Mouse (Mus musculus): Measurements from ENCODE around the gene Spaar. TPM values are rescaled to one million over a fixed set of nuclear protein-coding genes. Genes with fewer than 3 reads are reported as not detected.

Gene Spaar
- 0.13 TPM in 1 of 2 replicates, not detected in the other for polyA plus RNA-seq (2014; fragmentation: Nextera tagmentation; extraction: Ambion mirVana)

DNA sequence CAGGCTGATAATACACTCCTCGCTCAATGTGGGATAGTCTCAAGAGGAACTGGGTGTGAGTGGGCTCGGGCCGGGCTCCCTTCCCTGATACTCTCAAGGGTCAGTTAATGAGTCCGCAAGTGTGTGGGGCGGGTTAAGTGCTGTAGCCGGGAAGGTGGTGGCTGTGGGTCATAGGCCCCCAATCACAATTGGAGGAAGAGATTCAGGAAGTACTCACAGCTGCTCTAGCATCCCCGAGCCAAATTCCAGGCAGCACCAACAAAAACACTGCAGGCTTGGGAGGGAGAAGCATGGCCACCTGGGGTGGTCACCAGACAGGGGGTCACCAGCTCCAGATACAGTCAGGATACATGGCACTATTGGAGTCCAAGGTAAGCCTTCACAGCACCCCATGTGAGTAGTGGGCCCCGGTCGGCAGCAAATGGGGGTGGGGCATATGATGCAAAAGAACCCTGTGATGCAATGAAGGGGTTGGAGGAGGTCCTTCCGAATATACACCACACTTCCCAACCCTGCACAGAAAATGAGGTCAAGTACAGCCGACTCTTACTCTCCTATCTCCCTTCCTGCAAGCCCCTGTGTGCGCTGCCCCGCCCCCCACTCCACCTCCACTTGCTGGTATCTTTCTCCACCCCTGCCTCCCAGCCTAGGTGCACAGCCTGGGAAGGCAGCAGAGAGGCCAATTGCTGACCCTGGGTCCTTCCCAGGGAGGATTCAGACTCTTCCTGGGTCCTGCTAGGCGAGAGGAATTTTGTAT lies at the start of gene Spaar:
Spaar (plus strand) TSS at position 241 of the 757 bp plus-strand sequence.
- Histone ChIP-seq H3K27ac (ENCODE audit: low read depth, low read length) (peak within 1 kb of the TSS; percentile 39), H3K4me2 (peak within 1 kb of the TSS; percentile 43), H3K4me1 (replicated peaks; ENCODE audit: control insufficient read depth, insufficient read depth, low read length) (peaks cover 47% of the 10 kb centered on the region), H3K9me3 (ENCODE audit: control insufficient read depth, low read length) (no peaks in the 10 kb centered on the region), H3K4me3 (ENCODE audit: low read depth, low read length) (no peak within 1 kb of the TSS), H3K36me3 (ENCODE audit: control insufficient read depth, insufficient read depth, low read length) (no peaks in the 10 kb centered on the region), H3K27me3 (replicated peaks; ENCODE audit: control insufficient read depth, insufficient read depth, low read length) (no peaks in the 10 kb centered on the region), H3K9ac (ENCODE audit: low read depth, low read length) (no peak within 1 kb of the TSS)
- peak; percentile 58 for DNase-seq (ENCODE audit: low spot score)
- WGBS = 34% methylated on average over 14 of the region's 14 CpGs
- peak; percentile 73 for ATAC-seq (replicated peaks; ENCODE audit: low FRiP score)

DNA sequence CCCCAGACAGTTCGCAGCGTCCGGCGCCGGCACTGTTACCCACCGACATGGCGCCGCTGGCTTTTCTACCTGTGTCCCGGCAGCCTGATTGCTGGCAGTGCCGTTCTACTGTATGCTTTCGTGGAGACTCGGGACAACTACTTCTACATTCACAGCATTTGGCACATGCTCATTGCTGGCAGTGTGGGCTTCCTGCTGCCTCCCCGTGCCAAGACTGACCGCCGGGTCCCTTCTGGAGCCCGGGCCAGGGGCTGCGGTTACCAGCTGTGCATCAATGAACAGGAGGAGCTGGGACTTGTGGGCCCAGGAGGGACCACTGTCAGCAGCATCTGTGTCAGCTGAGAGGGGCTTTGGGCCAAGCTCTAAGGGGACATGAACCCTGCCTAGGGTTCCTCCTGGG lies 39.8 kb upstream of the Spaar start:
- no peaks in the 10 kb centered on the region for H3K27me3 ChIP-seq (replicated peaks; ENCODE audit: control insufficient read depth, insufficient read depth, low read length)
- no peak overlapping the region for H3K9ac ChIP-seq (ENCODE audit: low read depth, low read length)
- H3K4me1 ChIP-seq (replicated peaks; ENCODE audit: control insufficient read depth, insufficient read depth, low read length) = peaks cover 14% of the 10 kb centered on the region
- WGBS = 90% methylated on average over 17 of the region's 17 CpGs
- H3K27ac ChIP-seq (ENCODE audit: low read depth, low read length) = no peak overlapping the region
- no peaks in the 10 kb centered on the region for H3K36me3 ChIP-seq (ENCODE audit: control insufficient read depth, insufficient read depth, low read length)
- no peaks in the 10 kb centered on the region for H3K9me3 ChIP-seq (ENCODE audit: control insufficient read depth, low read length)
- no peak for ATAC-seq (replicated peaks; ENCODE audit: low FRiP score)
- no peak for DNase-seq (ENCODE audit: low spot score)
- H3K4me2 ChIP-seq = no peak overlapping the region
- H3K4me3 ChIP-seq (ENCODE audit: low read depth, low read length) = no peak overlapping the region

DNA sequence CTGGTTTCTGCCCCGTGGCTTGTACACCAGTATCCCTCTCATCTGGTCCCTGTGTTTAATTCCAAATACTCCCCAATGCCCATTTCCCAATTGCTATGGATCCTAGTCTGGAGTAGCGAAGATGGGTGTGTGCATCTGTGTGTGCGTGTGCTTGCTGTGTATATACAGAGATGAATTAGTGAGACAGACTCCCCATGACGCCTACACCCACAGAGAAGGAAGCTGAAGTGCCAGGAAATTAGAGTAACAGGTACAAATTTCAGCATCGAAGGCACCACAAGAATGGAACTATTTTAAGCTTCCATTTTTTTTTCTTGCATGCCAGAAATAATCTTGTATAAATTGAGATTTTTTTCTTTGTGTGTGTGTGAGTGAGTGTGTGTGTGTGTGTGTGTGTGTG lies 38.8 kb upstream of the Spaar start:
- no peaks in the 10 kb centered on the region for H3K27me3 ChIP-seq (replicated peaks; ENCODE audit: control insufficient read depth, insufficient read depth, low read length)
- H3K27ac ChIP-seq (ENCODE audit: low read depth, low read length) = no peak overlapping the region
- H3K9me3 ChIP-seq (ENCODE audit: control insufficient read depth, low read length) = no peaks in the 10 kb centered on the region
- no peak overlapping the region for H3K4me3 ChIP-seq (ENCODE audit: low read depth, low read length)
- no peak for ATAC-seq (replicated peaks; ENCODE audit: low FRiP score)
- no peak overlapping the region for H3K4me2 ChIP-seq
- no peaks in the 10 kb centered on the region for H3K36me3 ChIP-seq (ENCODE audit: control insufficient read depth, insufficient read depth, low read length)
- H3K9ac ChIP-seq (ENCODE audit: low read depth, low read length) = no peak overlapping the region
- DNase-seq (ENCODE audit: low spot score) = no peak
- peaks cover 22% of the 10 kb centered on the region for H3K4me1 ChIP-seq (replicated peaks; ENCODE audit: control insufficient read depth, insufficient read depth, low read length)
- WGBS = 73% methylated on average over 5 of the region's 5 CpGs

DNA sequence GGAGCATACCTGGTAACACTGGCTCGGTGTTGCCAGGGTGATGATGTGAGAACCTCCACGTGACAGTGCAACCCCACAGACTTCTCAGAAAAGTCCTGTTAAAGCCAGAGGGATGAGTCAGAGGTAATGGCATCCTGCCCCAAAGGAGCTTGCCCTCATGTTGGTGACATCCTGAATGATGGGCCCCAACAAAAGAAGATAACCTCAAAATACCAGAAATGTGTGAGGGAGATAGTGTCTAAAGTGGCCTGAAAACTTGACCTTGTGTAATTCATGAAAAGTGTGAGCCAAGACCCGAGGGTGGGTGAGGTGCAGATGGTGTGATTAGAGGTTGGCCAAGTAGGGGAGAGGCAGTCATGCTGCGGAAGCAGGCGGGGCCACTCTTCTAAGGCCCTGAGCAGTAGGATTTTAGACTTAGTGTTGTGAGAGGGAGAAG lies 36.0 kb upstream of the Spaar start:
- WGBS = 29% methylated on average over 5 of the region's 5 CpGs
- Histone ChIP-seq H3K4me3 (ENCODE audit: low read depth, low read length) (no peak overlapping the region), H3K4me1 (replicated peaks; ENCODE audit: control insufficient read depth, insufficient read depth, low read length) (peaks cover 22% of the 10 kb centered on the region), H3K4me2 (no peak overlapping the region), H3K27me3 (replicated peaks; ENCODE audit: control insufficient read depth, insufficient read depth, low read length) (peaks cover 2% of the 10 kb centered on the region; the same call in 1 of the 2 replicates), H3K9ac (ENCODE audit: low read depth, low read length) (no peak overlapping the region), H3K36me3 (ENCODE audit: control insufficient read depth, insufficient read depth, low read length) (no peaks in the 10 kb centered on the region), H3K9me3 (ENCODE audit: control insufficient read depth, low read length) (no peaks in the 10 kb centered on the region), H3K27ac (ENCODE audit: low read depth, low read length) (no peak overlapping the region)
- ATAC-seq (replicated peaks; ENCODE audit: low FRiP score) (peak; percentile 54; the same call in 1 of the 2 replicates), DNase-seq (ENCODE audit: low spot score) (no peak)

DNA sequence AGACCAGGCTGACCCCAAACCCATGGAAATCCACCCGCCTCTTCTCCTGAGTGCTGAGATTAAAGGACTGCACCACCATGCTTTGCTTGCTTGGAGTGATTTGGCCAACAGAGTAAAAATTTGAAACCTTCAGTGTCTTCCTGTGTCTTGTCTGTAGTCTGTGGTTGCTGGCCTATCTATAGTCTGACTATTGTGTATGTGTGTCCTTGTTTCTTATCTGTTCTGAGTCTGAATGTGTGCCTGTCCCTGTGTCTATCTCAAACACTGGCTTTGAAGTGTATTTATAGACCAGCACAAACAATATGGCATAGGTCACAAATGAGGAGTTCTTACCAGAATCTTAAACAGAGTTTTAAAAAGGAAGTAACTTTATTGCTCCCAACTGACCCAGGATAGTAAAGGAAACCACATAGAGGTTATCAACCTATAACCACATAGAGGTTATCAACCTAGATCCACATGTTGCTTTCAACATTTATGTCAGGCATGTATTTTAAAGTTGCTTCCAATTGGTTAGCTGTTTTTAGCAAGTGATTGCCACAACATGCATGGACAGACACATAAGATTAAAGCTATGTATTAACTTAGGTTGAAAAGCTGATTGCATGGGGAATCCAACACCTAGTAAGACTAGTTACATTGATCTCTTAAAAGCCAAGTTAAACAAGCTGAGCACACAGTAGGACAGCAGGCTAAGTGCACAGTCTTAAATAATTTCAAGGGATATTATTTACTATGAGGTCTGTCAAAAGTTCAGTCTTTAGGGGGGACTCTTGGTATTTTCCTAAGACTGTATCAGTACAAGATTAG lies 35.2 kb upstream of the Spaar start:
- WGBS = 50% methylated on average over 1 of the region's 1 CpGs
- no peaks in the 10 kb centered on the region for H3K9me3 ChIP-seq (ENCODE audit: control insufficient read depth, low read length)
- DNase-seq (ENCODE audit: low spot score) = no peak
- H3K4me3 ChIP-seq (ENCODE audit: low read depth, low read length) = no peak overlapping the region
- H3K9ac ChIP-seq (ENCODE audit: low read depth, low read length) = no peak overlapping the region
- H3K36me3 ChIP-seq (ENCODE audit: control insufficient read depth, insufficient read depth, low read length) = no peaks in the 10 kb centered on the region
- H3K27me3 ChIP-seq (replicated peaks; ENCODE audit: control insufficient read depth, insufficient read depth, low read length) = peaks cover 2% of the 10 kb centered on the region; the same call in 1 of the 2 replicates
- H3K4me2 ChIP-seq = no peak overlapping the region
- H3K27ac ChIP-seq (ENCODE audit: low read depth, low read length) = no peak overlapping the region
- peaks cover 22% of the 10 kb centered on the region for H3K4me1 ChIP-seq (replicated peaks; ENCODE audit: control insufficient read depth, insufficient read depth, low read length)
- ATAC-seq (replicated peaks; ENCODE audit: low FRiP score) = peak; percentile 61

DNA sequence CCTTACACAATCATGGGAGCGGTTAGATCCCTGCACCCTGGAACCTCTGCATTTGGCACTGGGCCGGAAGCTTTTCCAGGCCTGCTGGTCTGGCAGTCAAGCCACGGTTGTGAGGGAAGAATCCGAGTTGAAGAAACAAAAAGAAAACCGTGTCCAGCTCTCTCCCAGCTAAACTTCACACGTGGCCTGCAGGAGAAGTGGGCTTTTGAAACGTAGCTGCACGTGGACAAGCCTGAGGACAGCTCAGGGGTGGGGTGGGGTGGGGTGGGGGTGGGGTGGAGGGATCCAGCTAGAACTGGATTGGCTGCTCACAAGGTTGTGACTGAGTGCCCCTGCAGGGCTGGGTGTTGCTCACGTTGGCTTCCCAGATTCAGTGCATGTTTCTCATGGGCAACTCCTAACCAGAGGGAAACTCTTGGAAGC lies 34.6 kb upstream of the Spaar start:
- Histone ChIP-seq H3K4me3 (ENCODE audit: low read depth, low read length) (no peak overlapping the region), H3K4me1 (replicated peaks; ENCODE audit: control insufficient read depth, insufficient read depth, low read length) (peaks cover 22% of the 10 kb centered on the region), H3K27ac (ENCODE audit: low read depth, low read length) (no peak overlapping the region), H3K9ac (ENCODE audit: low read depth, low read length) (no peak overlapping the region), H3K36me3 (ENCODE audit: control insufficient read depth, insufficient read depth, low read length) (no peaks in the 10 kb centered on the region), H3K4me2 (no peak overlapping the region), H3K27me3 (replicated peaks; ENCODE audit: control insufficient read depth, insufficient read depth, low read length) (peaks cover 2% of the 10 kb centered on the region; the same call in 1 of the 2 replicates), H3K9me3 (ENCODE audit: control insufficient read depth, low read length) (no peaks in the 10 kb centered on the region)
- DNase-seq (ENCODE audit: low spot score) = no peak
- 32% methylated on average over 9 of the region's 9 CpGs for WGBS
- peak; percentile 56; the same call in 1 of the 2 replicates for ATAC-seq (replicated peaks; ENCODE audit: low FRiP score)

DNA sequence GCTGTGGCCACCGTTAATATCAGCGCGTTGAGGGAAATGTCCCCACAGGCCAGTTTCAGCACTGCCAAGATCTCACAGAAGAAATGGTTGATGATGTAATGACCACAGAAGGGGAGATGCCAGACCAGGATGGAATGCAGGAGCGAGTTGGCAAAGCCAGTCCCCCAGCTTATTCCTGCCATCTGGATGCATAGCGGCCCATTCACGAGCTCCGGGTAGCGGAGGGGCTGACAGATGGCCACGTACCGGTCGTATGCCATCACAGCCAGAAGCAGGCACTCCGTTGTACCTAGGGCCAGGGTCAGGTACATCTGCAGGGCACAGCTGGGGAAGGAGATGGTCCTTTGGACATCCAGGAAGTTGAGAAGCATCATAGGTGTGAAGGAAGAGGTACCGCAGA lies 33.3 kb upstream of the Spaar start:
- H3K36me3 ChIP-seq (ENCODE audit: control insufficient read depth, insufficient read depth, low read length) = no peaks in the 10 kb centered on the region
- WGBS = 90% methylated on average over 13 of the region's 13 CpGs
- H3K9ac ChIP-seq (ENCODE audit: low read depth, low read length) = no peak overlapping the region
- no peak overlapping the region for H3K4me2 ChIP-seq
- H3K27ac ChIP-seq (ENCODE audit: low read depth, low read length) = no peak overlapping the region
- no peaks in the 10 kb centered on the region for H3K9me3 ChIP-seq (ENCODE audit: control insufficient read depth, low read length)
- peaks cover 2% of the 10 kb centered on the region; the same call in 1 of the 2 replicates for H3K27me3 ChIP-seq (replicated peaks; ENCODE audit: control insufficient read depth, insufficient read depth, low read length)
- H3K4me3 ChIP-seq (ENCODE audit: low read depth, low read length) = no peak overlapping the region
- ATAC-seq (replicated peaks; ENCODE audit: low FRiP score) (no peak), DNase-seq (ENCODE audit: low spot score) (no peak)
- H3K4me1 ChIP-seq (replicated peaks; ENCODE audit: control insufficient read depth, insufficient read depth, low read length) = peaks cover 22% of the 10 kb centered on the region

DNA sequence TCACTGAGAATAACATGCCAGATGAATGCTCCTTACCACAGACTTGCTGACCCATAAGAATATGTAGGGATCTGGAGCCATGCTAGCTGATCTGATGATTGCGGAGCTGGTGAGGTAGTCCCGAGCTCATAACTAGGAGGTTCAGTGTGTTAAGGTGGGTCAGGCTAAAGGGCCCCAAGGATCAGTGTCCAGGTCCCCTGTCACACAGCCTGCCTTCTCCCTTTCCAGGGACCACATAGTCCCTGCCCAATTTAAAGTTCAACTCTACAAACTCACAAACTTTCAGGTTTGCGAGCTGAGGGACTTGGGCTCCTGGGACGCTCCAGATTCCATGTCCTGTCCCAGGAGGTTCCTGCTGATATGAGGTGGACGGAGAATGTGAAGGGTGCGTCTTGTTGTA lies 29.1 kb upstream of the Spaar start, which contains the start of gene Olfr70:
Olfr70 (minus strand) TSS at position 101 of the 400 bp plus-strand sequence.
- Histone ChIP-seq H3K27me3 (replicated peaks; ENCODE audit: control insufficient read depth, insufficient read depth, low read length) (peaks cover 2% of the 10 kb centered on the region; the same call in 1 of the 2 replicates), H3K36me3 (ENCODE audit: control insufficient read depth, insufficient read depth, low read length) (no peaks in the 10 kb centered on the region), H3K9ac (ENCODE audit: low read depth, low read length) (no peak within 1 kb of the TSS), H3K4me1 (replicated peaks; ENCODE audit: control insufficient read depth, insufficient read depth, low read length) (peaks cover under 1% of the 10 kb centered on the region; the same call in 1 of the 2 replicates), H3K9me3 (ENCODE audit: control insufficient read depth, low read length) (no peaks in the 10 kb centered on the region), H3K27ac (ENCODE audit: low read depth, low read length) (no peak within 1 kb of the TSS), H3K4me2 (no peak within 1 kb of the TSS), H3K4me3 (ENCODE audit: low read depth, low read length) (no peak within 1 kb of the TSS)
- DNase-seq (ENCODE audit: low spot score) = no peak
- 85% methylated on average over 6 of the region's 6 CpGs for WGBS
- ATAC-seq (replicated peaks; ENCODE audit: low FRiP score) = no peak
